Mouse (Mus musculus): ENCODE measurements around the gene Rbbp5. TPM values are rescaled to one million over a fixed set of nuclear protein-coding genes. Genes with fewer than 3 reads are reported as not detected.
"Not testable (repeated sequence)": the region's sequence is repeated elsewhere in the genome, so short reads cannot be mapped to it uniquely, and the experiment has no call there.

Rbbp5 gene
- 10 to 100 TPM; 21.5 to 23.0 TPM for total RNA-seq (2021)
- long read RNA-seq, experiment 1, partial matches to known transcripts: 1 of 7 reads
- long read RNA-seq, experiment 1, other reads (novel, unspliced or antisense): 2 of 7 reads
- long read RNA-seq, experiment 2, partial matches to known transcripts: 1 of 8 reads
- long read RNA-seq, experiment 2, other reads (novel, unspliced or antisense): 6 of 8 reads

DNA sequence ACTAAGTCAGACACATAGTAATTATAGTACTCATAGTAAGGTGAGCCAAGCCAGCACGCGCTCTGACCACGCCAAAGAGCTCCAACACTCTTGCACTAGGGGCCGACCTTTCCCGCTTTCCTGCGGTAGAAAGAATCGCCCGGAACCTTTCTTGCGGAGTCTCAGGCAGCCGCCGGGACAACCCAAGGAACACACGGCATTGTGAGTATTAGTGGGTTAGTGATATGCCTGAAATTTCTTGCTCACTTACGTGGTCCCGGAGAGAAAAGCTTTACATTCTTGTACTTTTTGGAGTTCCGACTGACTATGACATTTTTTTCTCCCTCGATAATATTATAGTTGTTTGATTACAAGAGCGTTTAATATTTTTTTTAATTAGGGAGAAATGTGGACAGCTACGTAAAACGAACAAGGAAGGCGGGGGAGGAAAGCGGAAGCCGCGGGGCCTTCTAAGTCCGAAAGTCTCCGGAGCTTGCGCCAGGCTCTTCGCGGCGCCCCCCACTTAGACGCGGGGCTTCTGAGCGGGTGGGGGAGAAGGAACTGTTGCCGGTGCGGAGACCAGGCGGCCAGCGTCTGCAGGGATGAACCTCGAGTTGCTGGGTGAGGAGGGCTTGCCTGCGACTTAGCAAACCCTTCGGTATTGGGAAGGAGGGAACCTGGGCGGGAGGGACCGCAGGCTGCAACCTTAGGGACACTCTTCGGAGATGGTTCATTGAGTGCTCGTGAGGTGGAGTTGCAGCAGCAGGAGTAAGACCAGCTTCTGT is at the start of gene Rbbp5:
Gene Rbbp5 (plus strand): TSS at position 438 of the 764 bp plus-strand sequence.
- DNase-seq: peak; percentile 88 to 92
- intact Hi-C loops (cut with DNase I): loop anchor here (2.0 to 5.0 kb wide), 3 partner anchors 60 to 110 kb away; partner anchors contain the start of genes Dstyk and Tmcc2

- intact Hi-C loops (cut with DNase I): no loop called here
Measured at GRCm38 (mm10) chr1:132430818-132431217, 46.3 kb upstream of the Rbbp5 start.

DNA sequence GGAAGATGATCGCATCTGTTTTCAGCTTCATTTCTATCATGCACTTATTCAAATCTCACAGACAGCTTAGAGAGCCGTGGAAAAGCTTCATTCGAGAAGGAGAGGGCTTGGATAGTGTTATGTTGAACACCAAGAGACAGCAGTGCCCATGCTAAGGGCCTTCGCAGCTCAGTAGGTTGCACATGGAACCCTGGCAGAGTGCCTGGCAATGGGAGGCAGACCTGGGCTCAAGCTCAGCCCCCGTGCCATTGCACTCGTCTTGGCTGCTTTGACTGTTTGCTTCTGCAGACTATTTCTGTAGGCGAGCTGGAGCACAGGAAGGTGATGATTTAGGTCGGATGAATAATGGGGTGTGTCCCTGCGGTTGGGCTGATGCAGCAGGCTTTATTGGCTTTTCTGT is 45.4 kb upstream of the Rbbp5 start:
- DNase-seq: peak; percentile 29 to 35
- intact Hi-C loops (cut with DNase I): no loop called here

More at GRCm38 (mm10) chr1:132430818-132431217, 46.3 kb upstream of the Rbbp5 start:
- DNase-seq: no peak

DNA sequence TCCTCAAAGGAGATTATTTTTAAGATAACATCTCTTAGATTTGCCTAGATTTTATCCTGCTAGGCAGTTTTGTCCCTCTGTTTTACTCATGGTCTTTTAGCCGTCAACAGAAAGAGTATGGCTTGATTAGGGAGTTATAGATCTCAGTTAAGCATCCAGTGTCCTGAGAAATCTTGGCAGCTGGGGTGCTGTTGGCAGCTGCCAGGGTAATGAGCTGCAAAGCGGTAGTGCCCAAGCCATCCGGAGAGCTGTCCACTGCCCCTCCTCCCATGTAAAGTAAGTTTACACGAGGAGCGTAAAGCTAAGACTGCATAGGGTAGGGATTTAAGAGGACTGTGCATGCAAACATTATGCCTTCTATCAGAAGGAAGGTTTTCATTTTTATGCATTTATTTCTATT is 43.8 kb upstream of the Rbbp5 start:
- no peak for DNase-seq
- intact Hi-C loops (cut with DNase I): no loop called here

DNA sequence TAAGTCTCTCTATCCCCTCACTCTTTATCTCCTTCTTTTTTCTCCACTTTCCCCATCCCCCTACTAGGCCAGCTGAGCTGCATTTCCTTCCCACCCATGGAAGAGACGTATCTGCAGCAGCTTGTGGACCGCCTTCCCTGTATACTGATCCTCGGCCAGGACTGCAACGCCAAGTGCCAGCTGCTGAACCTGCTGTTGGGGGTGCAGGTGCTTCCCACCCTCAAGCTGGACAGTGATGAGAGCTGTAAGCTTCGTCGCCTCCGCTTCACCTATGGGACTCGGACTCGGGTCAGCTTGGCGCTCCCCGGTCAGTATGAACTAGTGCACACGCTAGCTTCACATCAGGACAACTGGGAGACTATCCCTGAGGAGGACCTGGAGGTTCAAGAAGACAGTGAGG is 43.1 kb upstream of the Rbbp5 start:
- DNase-seq: no peak
- intact Hi-C loops (cut with DNase I): no loop called here

DNA sequence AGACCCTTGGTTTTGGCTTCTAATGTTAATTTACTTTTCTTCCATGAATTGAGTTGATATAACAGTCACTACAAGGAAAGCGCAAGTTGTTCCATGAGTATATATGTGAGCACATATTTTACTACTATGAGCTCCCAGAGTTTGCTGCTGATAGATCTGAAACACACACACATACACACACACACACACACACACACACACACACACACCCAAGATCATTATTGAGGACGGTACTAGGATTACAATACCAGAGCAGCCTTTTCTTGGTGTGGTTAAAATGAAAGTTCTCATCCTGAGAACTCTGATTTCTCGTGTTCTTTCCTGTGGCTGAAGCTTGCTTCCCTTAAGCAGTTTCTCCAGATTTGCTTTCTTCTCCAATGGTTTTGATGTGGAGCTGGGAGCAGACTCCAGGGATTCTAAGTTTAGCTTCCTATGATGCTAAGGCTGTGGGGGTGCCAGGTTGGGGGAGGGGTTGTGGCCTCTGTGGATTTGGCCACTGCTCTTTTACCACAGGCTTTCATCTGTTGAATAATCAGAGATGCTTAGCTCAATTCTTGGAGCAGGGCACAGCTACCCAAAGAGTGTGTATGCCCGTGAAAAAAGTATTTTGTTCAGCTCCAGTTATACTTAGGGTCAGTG is 40.7 kb upstream of the Rbbp5 start:
- peak; percentile 24 to 45 for DNase-seq
- intact Hi-C loops (cut with DNase I): no loop called here

- DNase-seq: no peak
- intact Hi-C loops (cut with DNase I): no loop called here
Measured at GRCm38 (mm10) chr1:132436960-132437359, 40.2 kb upstream of the Rbbp5 start.

GRCm38 (mm10) chr1:132437389-132437788 is 39.8 kb upstream of the Rbbp5 start:
- intact Hi-C loops (cut with DNase I): no loop called here
- DNase-seq: no peak

- intact Hi-C loops (cut with DNase I): no loop called here
- DNase-seq: no peak
Measured at GRCm38 (mm10) chr1:132440896-132441435, 36.2 kb upstream of the Rbbp5 start.

GRCm38 (mm10) chr1:132449742-132450141 is 27.4 kb upstream of the Rbbp5 start:
- no peak for DNase-seq
- intact Hi-C loops (cut with DNase I): no loop called here

DNA sequence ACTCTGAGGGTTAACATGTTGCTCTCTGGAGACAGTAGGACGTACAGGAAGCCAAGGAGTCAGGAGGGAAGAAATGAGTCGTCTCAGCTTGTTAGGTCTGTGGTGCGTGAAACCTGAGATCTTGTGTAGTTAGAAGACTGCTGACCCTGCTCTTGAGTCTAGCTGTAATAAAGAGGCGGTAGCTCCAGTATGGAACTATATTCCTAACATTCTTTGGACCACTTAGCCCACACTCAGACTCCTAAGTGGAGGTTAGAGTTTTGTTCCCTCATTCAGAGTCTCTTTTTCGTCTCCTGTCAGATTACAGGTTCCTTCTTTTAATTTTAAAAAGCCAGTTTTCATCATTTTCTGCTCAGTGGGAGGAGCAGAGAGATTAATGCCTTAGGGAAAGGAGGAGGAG is 12.5 kb upstream of the Rbbp5 start:
- intact Hi-C loops (cut with DNase I): no loop called here
- DNase-seq: no peak

- intact Hi-C loops (cut with DNase I): no loop called here
- peak in 1 of 2 experiments; percentile 11 for DNase-seq
Measured at GRCm38 (mm10) chr1:132468926-132469325, 8.2 kb upstream of the Rbbp5 start.

GRCm38 (mm10) chr1:132469519-132469918 is 7.6 kb upstream of the Rbbp5 start:
- intact Hi-C loops (cut with DNase I): no loop called here
- DNase-seq: no peak

DNA sequence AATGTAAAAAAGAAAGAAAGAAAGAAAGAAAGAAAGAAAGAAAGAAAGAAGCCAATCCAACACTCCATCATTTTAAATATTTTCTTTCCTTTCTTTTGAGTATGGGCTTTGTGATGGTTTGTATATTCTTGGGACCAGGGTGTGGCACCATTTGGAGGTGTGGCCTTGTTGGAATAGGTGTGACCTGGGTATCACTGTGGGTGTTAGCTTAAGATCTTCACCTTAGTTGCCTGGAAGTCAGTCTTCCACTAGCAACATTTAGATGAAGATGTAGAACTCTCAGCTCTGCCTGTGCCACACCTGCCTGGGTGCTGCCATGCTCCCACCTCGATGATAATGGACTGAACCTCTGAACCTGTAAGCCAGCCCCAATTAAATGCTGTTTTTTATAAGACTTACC is 7.1 kb upstream of the Rbbp5 start:
- DNase-seq; intact Hi-C loops (cut with DNase I): not testable (repeated sequence)

- DNase-seq: no peak
- intact Hi-C loops (cut with DNase I): no loop called here
Measured at GRCm38 (mm10) chr1:132471032-132471431, 6.1 kb upstream of the Rbbp5 start.

DNA sequence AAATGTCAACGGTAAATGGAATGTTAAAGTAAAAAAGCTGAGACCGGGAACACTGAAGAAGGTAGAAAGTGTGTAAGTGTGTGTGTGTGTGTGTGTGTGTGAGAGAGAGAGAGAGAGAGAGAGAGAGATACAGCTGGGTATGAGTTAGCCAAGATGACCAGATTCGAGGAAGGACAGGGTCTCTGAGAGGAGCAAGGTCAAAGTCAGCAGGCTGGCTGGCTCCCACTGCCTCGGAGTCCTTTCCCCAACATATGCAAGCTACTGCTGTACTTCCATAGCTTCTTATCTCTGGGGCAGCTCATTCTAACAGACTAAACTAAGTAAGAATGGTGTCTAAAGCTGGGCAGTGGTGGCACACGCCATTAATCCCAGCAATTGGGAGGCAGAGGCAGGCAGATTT is 5.7 kb upstream of the Rbbp5 start:
- intact Hi-C loops (cut with DNase I): no loop called here
- DNase-seq: no peak

- no peak for DNase-seq
- intact Hi-C loops (cut with DNase I): no loop called here
Measured at GRCm38 (mm10) chr1:132472537-132472936, 4.6 kb upstream of the Rbbp5 start.

GRCm38 (mm10) chr1:132474496-132474895 is 2.7 kb upstream of the Rbbp5 start:
- intact Hi-C loops (cut with DNase I): no loop called here
- DNase-seq: no peak

GRCm38 (mm10) chr1:132476575-132476927 is 614 bp upstream of the Rbbp5 start:
- intact Hi-C loops (cut with DNase I): loop anchor here (2.0 to 5.0 kb wide), 3 partner anchors 60 to 110 kb away; partner anchors contain the start of genes Dstyk and Tmcc2
- DNase-seq: no peak

GRCm38 (mm10) chr1:132479438-132479837 is 2.3 kb downstream of the Rbbp5 start:
- intact Hi-C loops (cut with DNase I): loop anchor here (5.0 kb wide), 1 partner anchor 87 kb away; the partner anchor contains the start of gene Tmcc2
- no peak for DNase-seq

DNA sequence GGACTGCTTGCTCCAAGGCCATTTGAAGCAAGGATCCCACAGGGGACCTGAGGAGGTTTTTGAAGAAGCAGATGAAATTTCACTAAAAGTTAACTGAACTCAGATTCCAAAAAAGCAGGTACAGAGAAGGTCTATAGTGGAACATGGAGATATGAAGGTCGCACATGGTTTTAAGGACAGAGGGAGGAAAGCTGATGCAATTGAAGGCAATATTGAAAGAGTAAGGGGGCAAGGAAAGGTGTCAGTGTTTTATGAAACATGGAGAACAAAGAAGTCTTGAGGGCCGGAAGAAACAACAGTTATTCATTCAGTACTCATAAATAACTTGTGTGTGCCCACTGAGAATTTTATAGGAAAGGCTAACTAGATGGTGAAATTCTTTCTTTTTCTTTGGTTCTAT is 4.5 kb downstream of the Rbbp5 start:
- no peak for DNase-seq
- intact Hi-C loops (cut with DNase I): no loop called here
